Mouse (Mus musculus) lung, postnatal 0 days (tissue): Measurements from ENCODE around the gene Gfpt2. TPM values are rescaled to one million over a fixed set of nuclear protein-coding genes. Genes with fewer than 3 reads are reported as not detected.

Experiments
- ATAC-seq: fragments of 200-750 bp; cut with Nextera tagmentation; 2 replicates; pipeline ENCODE4 v1.8.0; 2017; ENCODE audit warnings: moderate library complexity
- DNase-seq: peaks from one replicate; pipeline ENCODE4 v3.0.0-alpha.2; 2016; ENCODE audit warnings: low spot score
- H3K27ac ChIP-seq: fragments of 300-500 bp; sonication (generic); 2 replicates; pipeline ENCODE4 v1.5.1; 2014; ENCODE audit warnings: antibody characterized with exemption, mild to moderate bottlenecking, low read length, mixed read lengths
- H3K27me3 ChIP-seq: fragments of 300-500 bp; sonication (generic); replicated peaks from 2 replicates; pipeline ENCODE4 v1.6.1; 2014; ENCODE audit warnings: low read length, mixed read lengths; ENCODE audit not compliant: insufficient read depth
- H3K36me3 ChIP-seq: fragments of 300-500 bp; sonication (generic); 2 replicates; pipeline ENCODE4 v1.6.1; 2014; ENCODE audit warnings: low read length, mixed read lengths; ENCODE audit not compliant: insufficient read depth
- H3K4me1 ChIP-seq: fragments of 300-500 bp; sonication (generic); 2 replicates; pipeline ENCODE4 v1.6.1; 2014; ENCODE audit warnings: antibody characterized with exemption, low read depth, low read length, mixed read lengths; ENCODE audit not compliant: insufficient read depth
- H3K4me2 ChIP-seq: fragments of 300-500 bp; sonication (generic); replicated peaks from 2 replicates; pipeline ENCODE4 v1.6.1; 2014; ENCODE audit warnings: low read depth, mild to moderate bottlenecking, low read length, moderate library complexity, mixed read lengths
- H3K4me3 ChIP-seq: fragments of 300-500 bp; sonication (generic); 2 replicates; pipeline ENCODE4 v1.5.1; 2014; ENCODE audit warnings: low read depth, low read length
- H3K9ac ChIP-seq: fragments of 300-500 bp; sonication (generic); replicated peaks from 2 replicates; pipeline ENCODE4 v1.6.1; 2014; ENCODE audit warnings: low read depth, mild to moderate bottlenecking
- H3K9me3 ChIP-seq: fragments of 300-500 bp; sonication (generic); 2 replicates; pipeline ENCODE4 v1.6.1; 2016; ENCODE audit warnings: low read length, mixed read lengths
- CTCF ChIP-seq: IDR thresholded peaks from 2 replicates; pipeline ENCODE4 v1.5.1; 2016; ENCODE audit warnings: antibody characterized with exemption, mild to moderate bottlenecking
- EP300 ChIP-seq: IDR thresholded peaks from 2 replicates; pipeline ENCODE4 v1.6.1; 2016; ENCODE audit warnings: antibody characterized with exemption, mild to moderate bottlenecking, control low read depth
- WGBS: fragments of 180-500 bp; shearing (Covaris S2); extraction: QIAGEN DNeasy Blood & Tissue Kit; methylation state at CpG from one replicate; pipeline ENCODE4 v1.1.7; 2014; 5-methylcytosine and 5-hydroxymethylcytosine counted together
- polyA plus RNA-seq: library from polyadenylated mRNA; unstranded; fragments of >200 nt; fragmentation: Nextera tagmentation; extraction: Ambion mirVana; gene quantifications from 2 replicates; pipeline ENCODE4 v1.2.1, GENCODE M21; 2015

Gfpt2 gene
- polyA plus RNA-seq, 1 experiment from 2014 or later = 4.5 TPM

GRCm38 (mm10) chr11:49831980-49832379, 38.0 kb downstream of the Gfpt2 start:
- TF ChIP-seq CTCF (no peak), EP300 (no peak)
- H3K4me2 ChIP-seq = no peak overlapping the region
- DNase-seq = no peak
- no peak overlapping the region for H3K9ac ChIP-seq
- no peak for ATAC-seq
- H3K9me3 ChIP-seq = no peaks in the 10 kb centered on the region
- H3K36me3 ChIP-seq = no peaks in the 10 kb centered on the region
- no peak overlapping the region for H3K4me3 ChIP-seq
- WGBS = 84% methylated on average over 12 of the region's 12 CpGs
- H3K27ac ChIP-seq = no peak overlapping the region
- H3K4me1 ChIP-seq = no peaks in the 10 kb centered on the region
- no peaks in the 10 kb centered on the region for H3K27me3 ChIP-seq

GRCm38 (mm10) chr11:49832962-49833361, 39.0 kb downstream of the Gfpt2 start:
- Histone ChIP-seq H3K4me2 (no peak overlapping the region), H3K4me1 (no peaks in the 10 kb centered on the region), H3K9me3 (no peaks in the 10 kb centered on the region), H3K9ac (no peak overlapping the region), H3K36me3 (no peaks in the 10 kb centered on the region), H3K27ac (no peak overlapping the region), H3K4me3 (no peak overlapping the region), H3K27me3 (no peaks in the 10 kb centered on the region)
- ATAC-seq = no peak
- no peak for TF ChIP-seq EP300
- TF ChIP-seq CTCF = no peak
- DNase-seq = no peak
- WGBS = 78% methylated on average over 5 of the region's 5 CpGs

GRCm38 (mm10) chr11:49834248-49834647, 40.3 kb downstream of the Gfpt2 start:
- Histone ChIP-seq H3K27ac (no peak overlapping the region), H3K27me3 (no peaks in the 10 kb centered on the region), H3K9me3 (no peaks in the 10 kb centered on the region), H3K4me2 (no peak overlapping the region), H3K36me3 (no peaks in the 10 kb centered on the region), H3K4me3 (no peak overlapping the region), H3K4me1 (no peaks in the 10 kb centered on the region), H3K9ac (no peak overlapping the region)
- 82% methylated on average over 6 of the region's 6 CpGs for WGBS
- no peak for DNase-seq
- no peak for TF ChIP-seq EP300
- TF ChIP-seq CTCF = no peak
- no peak for ATAC-seq

GRCm38 (mm10) chr11:49835257-49835956, 41.4 kb downstream of the Gfpt2 start:
- no peak for TF ChIP-seq EP300
- no peak for TF ChIP-seq CTCF
- DNase-seq = no peak
- Histone ChIP-seq H3K36me3 (no peaks in the 10 kb centered on the region), H3K27me3 (no peaks in the 10 kb centered on the region), H3K9me3 (no peaks in the 10 kb centered on the region), H3K27ac (no peak overlapping the region), H3K4me2 (no peak overlapping the region), H3K4me3 (no peak overlapping the region), H3K4me1 (no peaks in the 10 kb centered on the region), H3K9ac (no peak overlapping the region)
- no peak for ATAC-seq
- WGBS = 93% methylated on average over 11 of the region's 11 CpGs

- Histone ChIP-seq H3K27ac (no peak overlapping the region), H3K27me3 (no peaks in the 10 kb centered on the region), H3K9ac (no peak overlapping the region), H3K36me3 (no peaks in the 10 kb centered on the region), H3K9me3 (no peaks in the 10 kb centered on the region), H3K4me3 (no peak overlapping the region), H3K4me1 (no peaks in the 10 kb centered on the region), H3K4me2 (no peak overlapping the region)
- DNase-seq (peak; percentile 29), ATAC-seq (peak; percentile 66)
- 56% methylated on average over 13 of the region's 13 CpGs for WGBS
- peak; percentile 58; the same call in 1 of the 2 replicates for TF ChIP-seq EP300
- no peak for TF ChIP-seq CTCF
These were observed 43.9 kb downstream of the Gfpt2 start for GRCm38 (mm10) chr11:49837717-49838407.

GRCm38 (mm10) chr11:49840666-49841065, 46.7 kb downstream of the Gfpt2 start:
- ATAC-seq = peak; percentile 69
- peak; percentile 61 for DNase-seq
- no peak overlapping the region for H3K9ac ChIP-seq
- no peaks in the 10 kb centered on the region for H3K9me3 ChIP-seq
- H3K4me1 ChIP-seq = no peaks in the 10 kb centered on the region
- 35% methylated on average over 1 of the region's 1 CpGs for WGBS
- no peak overlapping the region for H3K4me2 ChIP-seq
- H3K27me3 ChIP-seq = no peaks in the 10 kb centered on the region
- H3K36me3 ChIP-seq = no peaks in the 10 kb centered on the region
- H3K4me3 ChIP-seq = no peak overlapping the region
- H3K27ac ChIP-seq = no peak overlapping the region
- no peak for TF ChIP-seq EP300
- TF ChIP-seq CTCF = no peak
